Mouse (Mus musculus): ENCODE measurements around the gene Acsl1.

- TF ChIP-seq CTCF (IDR thresholded peaks at IDR 0.05; ENCODE audit: extremely low read depth, insufficient read depth, insufficient read length, insufficient replicate concordance) (no peak), POLR2A (IDR thresholded peaks at IDR 0.05; ENCODE audit: low read depth, low read length) (no peak)
Measured at GRCm38 (mm10) chr8:46550058-46550457, 79.2 kb downstream of the Acsl1 start.

All from spleen, adult 2 months (tissue).